Mouse (Mus musculus) embryonic fibroblast, embryonic 13.5 days (primary cell): ENCODE measurements around the gene Hspa8. TPM values are rescaled to one million over a fixed set of nuclear protein-coding genes. Genes with fewer than 3 reads are reported as not detected.

Source experiments
- H3K27ac ChIP-seq: 2 replicates; pipeline ENCODE4 v1.5.1; 2012; ENCODE audit warnings: low read length, control low read depth, inconsistent platforms; ENCODE audit not compliant: insufficient read depth
- H3K4me1 ChIP-seq: 2 replicates; pipeline ENCODE4 v1.6.1; 2011; ENCODE audit warnings: low read length; ENCODE audit not compliant: control insufficient read depth, insufficient read depth
- H3K4me3 ChIP-seq: 2 replicates; pipeline ENCODE4 v1.5.1; 2011; ENCODE audit warnings: mild to moderate bottlenecking, control low read depth, low read length; ENCODE audit not compliant: insufficient read depth
- CTCF ChIP-seq: IDR thresholded peaks from 2 replicates; pipeline ENCODE4 v1.5.1; 2011; ENCODE audit warnings: mild to moderate bottlenecking, control low read depth, low read length, moderate library complexity, borderline replicate concordance; ENCODE audit not compliant: insufficient read depth
- POLR2A ChIP-seq: IDR thresholded peaks from 2 replicates; pipeline ENCODE4 v1.6.1; 2011; ENCODE audit warnings: low read depth, mild to moderate bottlenecking, control low read depth, low read length, moderate library complexity
- polyA plus RNA-seq: library from polyadenylated mRNA; stranded (reverse); fragments of >200 nt; gene quantifications from 2 replicates; pipeline ENCODE4 v1.2.4, GENCODE M21; 2011; ENCODE audit warnings: low read depth; ENCODE audit not compliant: missing spikeins, insufficient read length

Gene Hspa8
- polyA plus RNA-seq, 1 experiment, result 2,507 TPM

GRCm38 (mm10) chr9:40808061-40808906 is 7.5 kb downstream of the Hspa8 start:
- no peak for TF ChIP-seq CTCF
- TF ChIP-seq POLR2A, result peak; percentile 27; the same call in 1 of the 2 replicates
- no peak overlapping the region for H3K4me3 ChIP-seq
- peaks cover 9% of the 10 kb centered on the region; the same call in 1 of the 2 replicates for H3K4me1 ChIP-seq
- peak overlapping the region; percentile 37; the same call in 1 of the 2 replicates for H3K27ac ChIP-seq

DNA sequence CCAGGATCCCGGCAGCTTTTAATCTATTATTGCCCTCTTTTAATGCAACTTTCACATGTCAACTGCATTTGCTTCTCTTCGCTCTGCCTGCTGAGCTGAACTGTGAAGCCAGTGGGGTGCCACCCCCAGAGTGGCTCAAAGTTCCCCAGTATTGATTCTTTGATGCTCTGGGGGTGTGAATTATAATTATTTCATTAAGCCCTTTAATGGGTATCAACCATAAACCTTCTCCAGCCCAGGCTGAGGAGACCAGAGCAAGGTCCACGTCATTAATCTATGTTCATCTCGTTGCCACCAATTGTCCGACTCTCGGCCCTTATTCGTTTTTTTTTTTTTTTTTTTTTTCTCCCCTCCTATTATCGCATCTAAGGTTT is 8.1 kb downstream of the Hspa8 start:
- TF ChIP-seq CTCF (no peak), POLR2A (no peak)
- peaks cover 9% of the 10 kb centered on the region; the same call in 1 of the 2 replicates for H3K4me1 ChIP-seq
- no peak overlapping the region for H3K4me3 ChIP-seq
- 0 out of 2 replicates have a peak overlapping the region, but pooled peaks have one; percentile 37 for H3K27ac ChIP-seq

GRCm38 (mm10) chr9:40811860-40812259 is 11.1 kb downstream of the Hspa8 start:
- Histone ChIP-seq H3K4me1 (peaks cover 4% of the 10 kb centered on the region; the same call in 1 of the 2 replicates), H3K27ac (no peak overlapping the region), H3K4me3 (no peak overlapping the region)
- TF ChIP-seq CTCF (no peak), POLR2A (no peak)

DNA sequence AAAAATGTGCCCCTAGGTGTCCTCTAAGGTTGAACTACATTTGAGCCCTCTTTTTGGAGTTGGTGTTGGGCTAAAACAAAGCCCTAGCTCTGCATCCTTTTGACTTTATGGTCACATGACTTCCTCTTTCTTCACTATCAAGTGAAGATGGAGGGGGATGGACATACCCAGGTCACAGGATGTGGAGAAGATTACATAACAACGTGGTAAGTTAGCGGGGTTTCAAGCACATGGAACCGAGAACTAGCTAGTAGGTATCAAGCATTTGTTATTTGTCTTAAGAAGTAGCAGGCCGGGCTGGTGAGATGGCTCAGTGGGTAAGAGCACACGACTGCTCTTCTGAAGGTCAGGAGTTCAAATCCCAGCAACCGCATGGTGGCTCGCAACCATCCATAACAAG is 13.3 kb downstream of the Hspa8 start:
- TF ChIP-seq CTCF (no peak), POLR2A (no peak)
- no peak overlapping the region for H3K27ac ChIP-seq
- H3K4me1 ChIP-seq, result no peaks in the 10 kb centered on the region
- H3K4me3 ChIP-seq, result no peak overlapping the region

GRCm38 (mm10) chr9:40817325-40818028 is 16.7 kb downstream of the Hspa8 start:
- TF ChIP-seq CTCF (no peak), POLR2A (no peak)
- Histone ChIP-seq H3K4me3 (no peak overlapping the region), H3K27ac (no peak overlapping the region), H3K4me1 (no peaks in the 10 kb centered on the region)

GRCm38 (mm10) chr9:40825601-40826000 is 24.8 kb downstream of the Hspa8 start:
- Histone ChIP-seq H3K27ac (no peak overlapping the region), H3K4me1 (no peaks in the 10 kb centered on the region), H3K4me3 (no peak overlapping the region)
- TF ChIP-seq POLR2A, result no peak
- no peak for TF ChIP-seq CTCF

DNA sequence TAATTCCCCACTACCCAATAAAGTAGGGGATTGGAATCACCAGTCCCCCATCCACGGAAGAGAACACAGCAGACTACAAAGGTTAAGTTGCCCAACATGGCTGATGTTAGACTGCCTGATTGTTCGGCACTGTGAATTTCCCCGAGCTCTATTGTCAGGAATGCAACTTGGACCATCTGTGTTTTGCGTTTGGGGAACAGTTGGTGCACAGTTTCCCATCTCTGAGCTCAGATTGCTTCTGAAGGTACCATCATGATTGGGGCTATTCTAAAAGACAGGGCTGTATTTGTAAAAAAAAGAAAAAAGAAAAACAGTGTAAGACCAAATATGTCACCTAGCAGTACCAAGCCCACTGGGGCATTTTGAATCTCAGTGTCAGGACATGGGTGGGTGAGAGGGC is 26.6 kb downstream of the Hspa8 start:
- H3K27ac ChIP-seq, result no peak overlapping the region
- no peaks in the 10 kb centered on the region for H3K4me1 ChIP-seq
- TF ChIP-seq POLR2A (no peak), CTCF (no peak)
- H3K4me3 ChIP-seq, result no peak overlapping the region

DNA sequence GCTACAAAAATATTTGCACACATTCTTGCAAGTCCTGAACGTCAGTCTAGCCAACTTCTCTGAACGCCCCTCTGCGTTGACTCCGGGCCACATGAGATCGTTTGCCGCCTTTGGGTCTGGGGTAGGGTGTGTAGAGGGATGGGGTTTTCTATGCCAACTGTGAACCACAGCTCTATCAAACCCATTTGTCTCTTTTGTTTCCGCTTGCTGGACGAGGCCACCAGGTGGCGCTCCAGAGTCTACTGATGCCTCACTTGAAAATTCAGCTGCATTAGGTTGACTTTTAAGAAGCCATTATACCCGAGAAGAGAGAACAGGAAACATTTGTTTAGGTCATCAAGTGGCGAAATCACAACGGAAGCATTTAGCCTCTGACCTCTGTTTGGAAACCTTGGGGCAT is 33.8 kb downstream of the Hspa8 start:
- no peaks in the 10 kb centered on the region for H3K4me1 ChIP-seq
- TF ChIP-seq CTCF, result peak; percentile 72
- TF ChIP-seq POLR2A, result no peak
- H3K4me3 ChIP-seq, result no peak overlapping the region
- no peak overlapping the region for H3K27ac ChIP-seq

- TF ChIP-seq POLR2A (no peak), CTCF (no peak)
- Histone ChIP-seq H3K4me1 (no peaks in the 10 kb centered on the region), H3K27ac (no peak overlapping the region), H3K4me3 (no peak overlapping the region)
These were observed 35.9 kb downstream of the Hspa8 start for GRCm38 (mm10) chr9:40836681-40837080.

DNA sequence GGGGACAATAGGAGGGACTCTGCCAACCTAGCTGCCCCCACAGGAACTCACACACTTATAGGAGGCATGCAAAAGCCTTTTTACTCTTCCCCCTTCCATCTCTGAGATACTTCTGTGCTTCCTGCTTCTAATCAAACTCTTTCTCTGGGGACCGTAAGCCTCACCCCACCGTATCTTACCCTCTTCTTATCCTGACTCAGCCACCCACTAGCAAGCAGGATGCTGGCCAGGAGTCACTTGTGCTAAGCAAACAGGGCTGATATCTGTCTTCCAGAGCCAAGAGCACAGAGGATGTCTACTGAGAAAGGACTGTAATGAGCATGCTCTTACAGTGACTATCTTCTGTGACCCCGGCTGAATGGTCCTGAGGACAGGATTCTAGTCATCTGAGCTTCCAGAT is 38.9 kb downstream of the Hspa8 start:
- H3K4me3 ChIP-seq, result no peak overlapping the region
- TF ChIP-seq POLR2A, result no peak
- TF ChIP-seq CTCF, result no peak
- no peak overlapping the region for H3K27ac ChIP-seq
- no peaks in the 10 kb centered on the region for H3K4me1 ChIP-seq
